ENCODE assay signal across 8 mouse cellular contexts in genomic region chr2:153052700-153053351, GRCm38 (mm10). TPM values are rescaled to one million over a fixed set of nuclear protein-coding genes. Genes with fewer than 3 reads are reported as not detected.
DNase-seq lines count a peak whose midpoint lies in the region; ATAC-seq lines count a peak whose summit lies in the region.

No protein-coding gene starts in this region.

- no peak overlapping the region for H3K9ac ChIP-seq in kidney, embryonic 14.5 days (ENCODE audit: low read depth, low read length)
- H3K9ac ChIP-seq in liver, embryonic 15.5 days = no peak overlapping the region

- peak overlapping the region; percentile 17 for H3K4me2 ChIP-seq in kidney, embryonic 14.5 days (replicated peaks; ENCODE audit: low read depth, low read length)
- peak overlapping the region; percentile 18; the same call in 1 of the 2 replicates for H3K4me2 ChIP-seq in liver, embryonic 15.5 days

- no peaks in the 10 kb centered on the region for H3K36me3 ChIP-seq in kidney, embryonic 14.5 days (ENCODE audit: control insufficient read depth, insufficient read depth, low read length)
- H3K36me3 ChIP-seq in liver, embryonic 15.5 days (replicated peaks) = no peaks in the 10 kb centered on the region

- WGBS in kidney, embryonic 14.5 days = 7% methylated on average over 30 of the region's 30 CpGs
- 6% methylated on average over 30 of the region's 30 CpGs for WGBS in liver, embryonic 15.5 days (ENCODE audit: insufficient replicate concordance)

- DNase-seq in kidney, adult 11 months = no peak
- peak; percentile 60 for DNase-seq in ES-CJ7 (ENCODE audit: low read depth, low spot score)
- peak; percentile 63 to 65 for DNase-seq in cerebellum, postnatal 10 days
- DNase-seq in heart, adult 8-10 months (ENCODE audit: low spot score) = no peak
- no peak for DNase-seq in frontal cortex, postnatal 36 days (ENCODE audit: low spot score in 2 of 2)

- ATAC-seq in kidney, embryonic 14.5 days (ENCODE audit: low FRiP score, low TSS enrichment) = no peak
- ATAC-seq in liver, embryonic 15.5 days (ENCODE audit: insufficient read depth) = no peak
- ATAC-seq in erythroid progenitor cell, adult 5-6 weeks (replicated peaks; ENCODE audit: low FRiP score, poor library complexity, severe bottlenecking) = no peak

- peaks cover 19% of the 10 kb centered on the region for H3K27me3 ChIP-seq in kidney, embryonic 14.5 days (ENCODE audit: control insufficient read depth, insufficient read depth, low read length)
- H3K27me3 ChIP-seq in liver, embryonic 15.5 days = peaks cover 28% of the 10 kb centered on the region

- peaks cover 4% of the 10 kb centered on the region; the same call in 1 of the 2 replicates for H3K4me1 ChIP-seq in kidney, embryonic 14.5 days (ENCODE audit: control insufficient read depth, insufficient read depth, low read length)
- H3K4me1 ChIP-seq in liver, embryonic 15.5 days (replicated peaks) = no peaks in the 10 kb centered on the region

- H3K27ac ChIP-seq in kidney, embryonic 14.5 days (ENCODE audit: low read depth, low read length) = no peak overlapping the region
- H3K27ac ChIP-seq in liver, embryonic 15.5 days (replicated peaks) = no peak overlapping the region

- H3K4me3 ChIP-seq in kidney, embryonic 14.5 days (ENCODE audit: low read length) = peak overlapping the region; percentile 7; the same call in 1 of the 2 replicates
- no peak overlapping the region for H3K4me3 ChIP-seq in liver, embryonic 15.5 days (replicated peaks)

- no peaks in the 10 kb centered on the region for H3K9me3 ChIP-seq in kidney, embryonic 14.5 days (ENCODE audit: control insufficient read depth, low read length)
- no peaks in the 10 kb centered on the region for H3K9me3 ChIP-seq in liver, embryonic 15.5 days (replicated peaks)

RNA-seq across cellular contexts. Expression of gene Ccm2l, which starts 12.9 kb away (rescaled TPM):
- polyA plus RNA-seq in kidney, embryonic 14.5 days (2014; fragmentation: Nextera tagmentation; extraction: Ambion mirVana) = 4.2 and 4.4 TPM in 2 replicates
- 0.59 and 0.92 TPM in 2 replicates for polyA plus RNA-seq in liver, embryonic 15.5 days (2015; fragmentation: Nextera tagmentation; extraction: Ambion mirVana)
- total RNA-seq in heart, adult 8-10 months (2022) = 10 to 100 TPM; 12.9 to 21.5 (median 13.8) TPM
- total RNA-seq in erythroid progenitor cell, adult 5-6 weeks (2015; ENCODE audit: low replicate concordance) = 0.72 TPM in 1 of 2 replicates, not detected in the other
- total RNA-seq in erythroid progenitor cell, adult 5-6 weeks (2017; ENCODE audit: low replicate concordance) = not detected in 2 replicates

RNA-seq across cellular contexts. Expression of gene Xkr7, which starts 21.2 kb away (rescaled TPM):
- polyA plus RNA-seq in kidney, embryonic 14.5 days (2014; fragmentation: Nextera tagmentation; extraction: Ambion mirVana) = not detected in 2 replicates
- not detected in 2 replicates for polyA plus RNA-seq in liver, embryonic 15.5 days (2015; fragmentation: Nextera tagmentation; extraction: Ambion mirVana)
- not detected for total RNA-seq in heart, adult 8-10 months (2022)
- total RNA-seq in erythroid progenitor cell, adult 5-6 weeks (2015; ENCODE audit: low replicate concordance) = not detected in 2 replicates
- not detected in 2 replicates for total RNA-seq in erythroid progenitor cell, adult 5-6 weeks (2017; ENCODE audit: low replicate concordance)

RNA-seq across cellular contexts. Expression of gene Pdrg1, which starts 37.6 kb away (rescaled TPM):
- 58.2 and 79.8 TPM in 2 replicates for polyA plus RNA-seq in kidney, embryonic 14.5 days (2014; fragmentation: Nextera tagmentation; extraction: Ambion mirVana)
- polyA plus RNA-seq in liver, embryonic 15.5 days (2015; fragmentation: Nextera tagmentation; extraction: Ambion mirVana) = 36.9 and 39.5 TPM in 2 replicates
- 100 to 1,000 TPM; 129 to 141 (median 136) TPM for total RNA-seq in heart, adult 8-10 months (2022)
- 8.8 and 13.3 TPM in 2 replicates for total RNA-seq in erythroid progenitor cell, adult 5-6 weeks (2015; ENCODE audit: low replicate concordance)
- 4.2 and 31.2 TPM in 2 replicates for total RNA-seq in erythroid progenitor cell, adult 5-6 weeks (2017; ENCODE audit: low replicate concordance)

RNA-seq across cellular contexts. Expression of gene Hck, which starts 55.4 kb away (rescaled TPM):
- 3.9 and 4.8 TPM in 2 replicates for polyA plus RNA-seq in kidney, embryonic 14.5 days (2014; fragmentation: Nextera tagmentation; extraction: Ambion mirVana)
- polyA plus RNA-seq in liver, embryonic 15.5 days (2015; fragmentation: Nextera tagmentation; extraction: Ambion mirVana) = 11.4 and 12.7 TPM in 2 replicates
- total RNA-seq in heart, adult 8-10 months (2022) = 1 to 10 TPM in 2 of 4 experiments, under 1 TPM in 2; 0.72 to 1.2 (median 0.95) TPM
- total RNA-seq in erythroid progenitor cell, adult 5-6 weeks (2015; ENCODE audit: low replicate concordance) = 35.7 and 36.5 TPM in 2 replicates
- total RNA-seq in erythroid progenitor cell, adult 5-6 weeks (2017; ENCODE audit: low replicate concordance) = 19.4 and 38.2 TPM in 2 replicates

Comparison
In these comparisons a context has a peak if more than half of its experiments do, and no peak if none do; other contexts are left out.
1. DNase-seq: peak in ES-CJ7 (single experiment) and cerebellum, postnatal 10 days (2 of 2); none in kidney, adult 11 months (single experiment), heart, adult 8-10 months (single experiment) and frontal cortex, postnatal 36 days (0 of 2).
2. RNA of gene Ccm2l, which starts 12.9 kb away (total RNA-seq): 12.9 to 21.5 TPM in heart, adult 8-10 months; 0.72 TPM in erythroid progenitor cell, adult 5-6 weeks; every median in the first group is over 4 times any median in the second.
3. RNA of gene Pdrg1, which starts 37.6 kb away (total RNA-seq): 129 to 141 TPM in heart, adult 8-10 months; 4.2 to 31.2 TPM in erythroid progenitor cell, adult 5-6 weeks; every median in the first group is over 4 times any median in the second.